Mouse (Mus musculus) lung, postnatal 25 days (tissue): ENCODE results near the gene Sox5.

Experiments used
- DNase-seq: peaks from one replicate; pipeline ENCODE4 v3.0.0; 2022; ENCODE audit warnings: low spot score

The Sox5 gene

GRCm38 (mm10) chr6:144181083-144181866 lies 600.5 kb downstream of the Sox5 start:
- DNase-seq: no peak

GRCm38 (mm10) chr6:144179111-144179510 lies 602.7 kb downstream of the Sox5 start:
- no peak for DNase-seq

GRCm38 (mm10) chr6:144176674-144177073 lies 605.1 kb downstream of the Sox5 start:
- DNase-seq: no peak

- DNase-seq: no peak
Observed at GRCm38 (mm10) chr6:144175590-144175989, 606.2 kb downstream of the Sox5 start.

GRCm38 (mm10) chr6:144170541-144170940 lies 611.2 kb downstream of the Sox5 start:
- no peak for DNase-seq

GRCm38 (mm10) chr6:144169791-144170190 lies 612.0 kb downstream of the Sox5 start:
- no peak for DNase-seq

- DNase-seq: no peak
Observed at GRCm38 (mm10) chr6:144168696-144169476, 612.9 kb downstream of the Sox5 start.

GRCm38 (mm10) chr6:144167058-144167457 lies 614.7 kb downstream of the Sox5 start:
- no peak for DNase-seq

- DNase-seq: no peak
Observed at GRCm38 (mm10) chr6:144166651-144167050, 615.1 kb downstream of the Sox5 start.

- DNase-seq: no peak
Observed at GRCm38 (mm10) chr6:144166104-144166503, 615.7 kb downstream of the Sox5 start.

- no peak for DNase-seq
Observed at GRCm38 (mm10) chr6:144163501-144163900, 618.3 kb downstream of the Sox5 start.

- DNase-seq: no peak
Observed at GRCm38 (mm10) chr6:144158637-144159036, 623.1 kb downstream of the Sox5 start.

- DNase-seq: no peak
Observed at GRCm38 (mm10) chr6:144154892-144155424, 626.8 kb downstream of the Sox5 start.

GRCm38 (mm10) chr6:144151957-144152356 lies 629.8 kb downstream of the Sox5 start:
- no peak for DNase-seq

- DNase-seq: no peak
Observed at GRCm38 (mm10) chr6:144151075-144151474, 630.7 kb downstream of the Sox5 start.

GRCm38 (mm10) chr6:144137397-144137796 lies 644.4 kb downstream of the Sox5 start:
- no peak for DNase-seq

- no peak for DNase-seq
Observed at GRCm38 (mm10) chr6:144136894-144137293, 644.9 kb downstream of the Sox5 start.

- DNase-seq: no peak
Observed at GRCm38 (mm10) chr6:144129927-144130326, 651.9 kb downstream of the Sox5 start.

GRCm38 (mm10) chr6:144119961-144120360 lies 661.8 kb downstream of the Sox5 start:
- no peak for DNase-seq

GRCm38 (mm10) chr6:144116646-144117045 lies 665.1 kb downstream of the Sox5 start:
- no peak for DNase-seq

GRCm38 (mm10) chr6:144111561-144111960 lies 670.2 kb downstream of the Sox5 start:
- no peak for DNase-seq

- DNase-seq: no peak
Observed at GRCm38 (mm10) chr6:144106848-144107247, 674.9 kb downstream of the Sox5 start.

GRCm38 (mm10) chr6:144105645-144106044 lies 676.1 kb downstream of the Sox5 start:
- no peak for DNase-seq
